In genomic region chr13:92879514-92879913, GRCm38 (mm10) we compare ENCODE assay signal across 27 mouse cellular contexts. TPM values are rescaled to one million over a fixed set of nuclear protein-coding genes. Genes with fewer than 3 reads are reported as not detected.
DNase-seq lines count a peak whose midpoint lies in the region; ATAC-seq and TF ChIP-seq lines count a peak whose summit lies in the region.
"Had no signal": no experiment of that assay in that cellular context is flagged by ENCODE, and none has a peak within 500 bp of the region (broad histone marks: within the 10 kb centered on the region; RNA-seq: fewer than 3 reads in every experiment).

No protein-coding gene starts in this region.

- H3K36me3 ChIP-seq in midbrain, embryonic 11.5 days (ENCODE audit: control insufficient read depth, insufficient read depth, low read length): no peaks in the 10 kb centered on the region
- no peaks in the 10 kb centered on the region for H3K36me3 ChIP-seq in midbrain, embryonic 15.5 days (replicated peaks)
- H3K36me3 ChIP-seq: embryonic facial prominence, embryonic 10.5 days; embryonic facial prominence, embryonic 15.5 days; forebrain, embryonic 12.5 days; heart, embryonic 12.5 days; liver, embryonic 12.5 days; neural tube, embryonic 12.5 days had no signal

- H3K9ac ChIP-seq in midbrain, embryonic 11.5 days (ENCODE audit: low read length): no peak overlapping the region
- H3K9ac ChIP-seq in midbrain, embryonic 15.5 days: no peak overlapping the region
- H3K9ac ChIP-seq: embryonic facial prominence, embryonic 15.5 days; forebrain, embryonic 12.5 days; forebrain, postnatal 0 days; heart, embryonic 12.5 days; hindbrain, embryonic 14.5 days; liver, embryonic 12.5 days; liver, postnatal 0 days; neural tube, embryonic 12.5 days had no signal

- no peaks in the 10 kb centered on the region for H3K27me3 ChIP-seq in midbrain, embryonic 11.5 days (ENCODE audit: control insufficient read depth, insufficient read depth, low read length)
- no peaks in the 10 kb centered on the region for H3K27me3 ChIP-seq in midbrain, embryonic 15.5 days (replicated peaks)
- H3K27me3 ChIP-seq: embryonic facial prominence, embryonic 15.5 days; forebrain, embryonic 12.5 days; heart, embryonic 12.5 days; liver, embryonic 12.5 days; neural tube, embryonic 12.5 days had no signal

- no peaks in the 10 kb centered on the region for H3K9me3 ChIP-seq in midbrain, embryonic 11.5 days (ENCODE audit: control insufficient read depth, low read length)
- no peaks in the 10 kb centered on the region for H3K9me3 ChIP-seq in midbrain, embryonic 15.5 days
- H3K9me3 ChIP-seq: embryonic facial prominence, embryonic 10.5 days; embryonic facial prominence, embryonic 15.5 days; forebrain, embryonic 12.5 days; heart, embryonic 12.5 days; liver, embryonic 12.5 days; neural tube, embryonic 12.5 days had no signal

- H3K27ac ChIP-seq in gastrocnemius, adult 2 months: peak overlapping the region; percentile 95
- peak overlapping the region; percentile 64; the same call in 1 of the 2 replicates for H3K27ac ChIP-seq in layer of hippocampus, adult 2 months
- H3K27ac ChIP-seq in midbrain, embryonic 11.5 days (ENCODE audit: low read depth, low read length): no peak overlapping the region
- H3K27ac ChIP-seq in midbrain, embryonic 15.5 days: no peak overlapping the region
- H3K27ac ChIP-seq: embryonic facial prominence, embryonic 10.5 days; embryonic facial prominence, embryonic 15.5 days; forebrain, embryonic 12.5 days; hindbrain, embryonic 14.5 days; liver, embryonic 12.5 days; neural tube, embryonic 12.5 days had no signal

- WGBS in midbrain, embryonic 11.5 days: 87% methylated on average over 4 of the region's 4 CpGs
- WGBS in midbrain, embryonic 15.5 days: 63% methylated on average over 4 of the region's 4 CpGs

- DNase-seq in gastrocnemius, adult 2 months: no peak
- no peak for DNase-seq in gastrocnemius, postnatal 25 days
- no peak for DNase-seq in layer of hippocampus, adult 2 months (ENCODE audit: low spot score in 2 of 2)
- no peak for DNase-seq in layer of hippocampus, adult 8-10 months (ENCODE audit: low spot score in 2 of 2)
- DNase-seq in midbrain, embryonic 11.5 days (ENCODE audit: low spot score, missing footprints): peak; percentile 4
- no peak for DNase-seq in testis, postnatal 10 days (ENCODE audit: low spot score)
- DNase-seq: B cell, adult 2 months; cerebellum, adult 11-12 months; forebrain, postnatal 0 days; gastrocnemius, postnatal 36 days; heart, adult 18-20 months; heart, postnatal 10 days; kidney, adult 18-20 months; liver, postnatal 0 days; right cerebral cortex, adult 18-20 months; spleen, adult 18-20 months; thymus, adult 18-20 months; thymus, postnatal 25 days had no signal

- intact Hi-C loops in gastrocnemius, adult 2 months (cut with DNase I): no loop called here

- H3K4me2 ChIP-seq in midbrain, embryonic 11.5 days: no peak overlapping the region
- no peak overlapping the region for H3K4me2 ChIP-seq in midbrain, embryonic 15.5 days
- H3K4me2 ChIP-seq: embryonic facial prominence, embryonic 15.5 days; forebrain, embryonic 12.5 days; heart, embryonic 12.5 days; hindbrain, embryonic 14.5 days; liver, embryonic 12.5 days; neural tube, embryonic 12.5 days had no signal

- ATAC-seq in midbrain, embryonic 11.5 days (ENCODE audit: low FRiP score): no peak
- no peak for ATAC-seq in midbrain, embryonic 15.5 days (replicated peaks)
- ATAC-seq: forebrain, postnatal 0 days; liver, embryonic 12.5 days; liver, postnatal 0 days; midbrain, embryonic 16.5 days had no signal

- TF ChIP-seq CTCF in gastrocnemius, adult 2 months (IDR thresholded peaks at IDR 0.05): no peak
- TF ChIP-seq CTCF in layer of hippocampus, adult 2 months (conservative IDR thresholded peaks at IDR 0.05): no peak

- no peaks in the 10 kb centered on the region for H3K4me1 ChIP-seq in midbrain, embryonic 11.5 days (ENCODE audit: control insufficient read depth, insufficient read depth, low read length)
- no peaks in the 10 kb centered on the region for H3K4me1 ChIP-seq in midbrain, embryonic 15.5 days
- H3K4me1 ChIP-seq: embryonic facial prominence, embryonic 15.5 days; liver, embryonic 12.5 days; neural tube, embryonic 12.5 days had no signal

- no peak overlapping the region for H3K4me3 ChIP-seq in gastrocnemius, adult 2 months
- no peak overlapping the region for H3K4me3 ChIP-seq in layer of hippocampus, adult 2 months
- H3K4me3 ChIP-seq in midbrain, embryonic 11.5 days (ENCODE audit: low read depth, low read length): no peak overlapping the region
- no peak overlapping the region for H3K4me3 ChIP-seq in midbrain, embryonic 15.5 days
- H3K4me3 ChIP-seq: embryonic facial prominence, embryonic 10.5 days; embryonic facial prominence, embryonic 15.5 days; forebrain, embryonic 12.5 days; heart, embryonic 12.5 days; liver, embryonic 12.5 days; neural tube, embryonic 12.5 days had no signal

RNA-seq across cellular contexts. Expression of gene Mtx3, which starts 35.0 kb away (rescaled TPM):
- 1 to 10 TPM; 4.3 to 4.7 TPM for total RNA-seq in gastrocnemius, adult 2 months (2021)
- total RNA-seq in gastrocnemius, postnatal 25 days (2021): 1 to 10 TPM; 3.2 to 4.4 TPM
- 10 to 100 TPM; 30.2 to 34.4 TPM for total RNA-seq in layer of hippocampus, adult 2 months (2021)
- total RNA-seq in layer of hippocampus, adult 8-10 months (2022): 10 to 100 TPM; 28.4 to 37.1 (median 35.2) TPM
- polyA plus RNA-seq in midbrain, embryonic 11.5 days (2014; fragmentation: Nextera tagmentation; extraction: Ambion mirVana): 4.9 and 5.9 TPM in 2 replicates
- 4.1 and 4.2 TPM in 2 replicates for polyA plus RNA-seq in midbrain, embryonic 15.5 days (2015; fragmentation: Nextera tagmentation; extraction: Ambion mirVana)

Comparison
In these comparisons a context has a peak if more than half of its experiments do, and no peak if none do; other contexts are left out.
1. H3K27ac ChIP-seq: peak in gastrocnemius, adult 2 months (single experiment) and layer of hippocampus, adult 2 months (single experiment); none in midbrain, embryonic 11.5 days (single experiment) and midbrain, embryonic 15.5 days (single experiment).
2. RNA of gene Mtx3, which starts 35.0 kb away (total RNA-seq): 28.4 to 37.1 TPM in layer of hippocampus, adult 8-10 months and 30.2 to 34.4 TPM in layer of hippocampus, adult 2 months; 4.3 to 4.7 TPM in gastrocnemius, adult 2 months and 3.2 to 4.4 TPM in gastrocnemius, postnatal 25 days; every median in the first group is over 4 times any median in the second.